Mouse (Mus musculus) embryonic facial prominence, embryonic 11.5 days (tissue): ENCODE data around the gene Gm21992. TPM values are rescaled to one million over a fixed set of nuclear protein-coding genes. Genes with fewer than 3 reads are reported as not detected.

Experiments used
- ATAC-seq: fragments of 200-750 bp; cut with Nextera tagmentation; replicated peaks from 2 replicates; pipeline ENCODE4 v1.8.0; 2017; ENCODE audit warnings: low read depth; ENCODE audit not compliant: insufficient number of reproducible peaks, low FRiP score, low TSS enrichment
- DNase-seq: peaks from one replicate; pipeline ENCODE4 v3.0.0-alpha.2; 2015; ENCODE audit warnings: low spot score
- H3K27ac ChIP-seq: fragments of 300-500 bp; sonication (generic); replicated peaks from 2 replicates; pipeline ENCODE4 v1.5.1; 2014; ENCODE audit warnings: mild to moderate bottlenecking, low read depth, low read length, control low read depth
- H3K27me3 ChIP-seq: fragments of 300-500 bp; sonication (generic); 2 replicates; pipeline ENCODE4 v1.6.1; 2014; ENCODE audit warnings: mild to moderate bottlenecking, low read length, moderate library complexity, mixed read lengths; ENCODE audit not compliant: control insufficient read depth, insufficient read depth
- H3K36me3 ChIP-seq: fragments of 300-500 bp; sonication (generic); replicated peaks from 2 replicates; pipeline ENCODE4 v1.6.1; 2014; ENCODE audit warnings: low read depth, mild to moderate bottlenecking, low read length, moderate library complexity, mixed read lengths; ENCODE audit not compliant: control insufficient read depth, insufficient read depth
- H3K4me1 ChIP-seq: fragments of 300-500 bp; sonication (generic); 2 replicates; pipeline ENCODE4 v1.6.1; 2014; ENCODE audit warnings: low read length, mixed read lengths; ENCODE audit not compliant: control insufficient read depth, insufficient read depth
- H3K4me2 ChIP-seq: fragments of 300-500 bp; sonication (generic); 2 replicates; pipeline ENCODE4 v1.6.1; 2014; ENCODE audit warnings: low read depth, mild to moderate bottlenecking, control low read depth, low read length, moderate library complexity
- H3K4me3 ChIP-seq: fragments of 300-500 bp; sonication (generic); 2 replicates; pipeline ENCODE4 v1.5.1; 2014; ENCODE audit warnings: low read depth, low read length, control low read depth
- H3K9ac ChIP-seq: fragments of 300-500 bp; sonication (generic); replicated peaks from 2 replicates; pipeline ENCODE4 v1.6.1; 2014; ENCODE audit warnings: mild to moderate bottlenecking, control low read depth, low read length
- H3K9me3 ChIP-seq: fragments of 300-500 bp; sonication (generic); replicated peaks from 2 replicates; pipeline ENCODE4 v1.6.1; 2016; ENCODE audit warnings: mild to moderate bottlenecking, low read length, inconsistent platforms, mixed read lengths; ENCODE audit not compliant: control insufficient read depth
- WGBS: fragments of 180-500 bp; shearing (Covaris S2); extraction: QIAGEN DNeasy Blood & Tissue Kit; methylation state at CpG from one replicate; pipeline ENCODE4 v1.1.7; 2014; 5-methylcytosine and 5-hydroxymethylcytosine counted together
- polyA plus RNA-seq: library from polyadenylated mRNA; unstranded; fragments of >200 nt; fragmentation: Nextera tagmentation; extraction: Ambion mirVana; gene quantifications from 2 replicates; pipeline ENCODE4 v1.2.1, GENCODE M21; 2014

Gene Gm21992
- polyA plus RNA-seq, 1 experiment from 2014 or later: 25.8 TPM

GRCm38 (mm10) chr19:4847490-4847889 is 36.1 kb upstream of the Gm21992 start:
- DNase-seq: peak; percentile 23
- no peak overlapping the region for H3K4me3 ChIP-seq
- H3K27me3 ChIP-seq: no peaks in the 10 kb centered on the region; the same call in 1 of the 2 replicates
- H3K36me3 ChIP-seq: no peaks in the 10 kb centered on the region
- H3K9me3 ChIP-seq: no peaks in the 10 kb centered on the region
- no peaks in the 10 kb centered on the region for H3K4me1 ChIP-seq
- H3K27ac ChIP-seq: no peak overlapping the region
- 40% methylated on average over 7 of the region's 7 CpGs for WGBS
- no peak overlapping the region for H3K9ac ChIP-seq
- no peak for ATAC-seq
- no peak overlapping the region for H3K4me2 ChIP-seq

DNA sequence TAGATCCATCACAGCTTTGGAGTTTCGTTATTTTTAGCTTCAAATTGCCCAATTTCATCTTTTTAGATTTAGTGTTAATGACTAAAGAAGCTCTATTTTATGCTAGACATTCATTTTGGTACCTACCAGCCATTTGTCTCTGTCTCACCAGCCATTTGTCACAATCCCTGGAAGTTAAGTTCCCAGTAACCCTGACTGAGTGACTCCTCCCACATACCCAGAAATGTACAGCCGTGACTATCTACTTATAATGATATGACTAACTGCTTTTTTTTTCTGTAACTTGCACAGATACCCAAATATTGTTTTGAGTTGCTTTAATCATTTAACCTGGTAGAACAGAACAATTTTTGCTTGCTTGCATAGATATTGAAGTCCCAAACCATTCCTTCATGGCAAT is 34.4 kb upstream of the Gm21992 start:
- Histone ChIP-seq H3K36me3 (no peaks in the 10 kb centered on the region), H3K27ac (no peak overlapping the region), H3K4me2 (no peak overlapping the region), H3K4me3 (no peak overlapping the region), H3K4me1 (no peaks in the 10 kb centered on the region), H3K9me3 (no peaks in the 10 kb centered on the region), H3K27me3 (no peaks in the 10 kb centered on the region; the same call in 1 of the 2 replicates), H3K9ac (no peak overlapping the region)
- ATAC-seq: no peak
- DNase-seq: no peak
- WGBS: 67% methylated on average over 2 of the region's 2 CpGs

DNA sequence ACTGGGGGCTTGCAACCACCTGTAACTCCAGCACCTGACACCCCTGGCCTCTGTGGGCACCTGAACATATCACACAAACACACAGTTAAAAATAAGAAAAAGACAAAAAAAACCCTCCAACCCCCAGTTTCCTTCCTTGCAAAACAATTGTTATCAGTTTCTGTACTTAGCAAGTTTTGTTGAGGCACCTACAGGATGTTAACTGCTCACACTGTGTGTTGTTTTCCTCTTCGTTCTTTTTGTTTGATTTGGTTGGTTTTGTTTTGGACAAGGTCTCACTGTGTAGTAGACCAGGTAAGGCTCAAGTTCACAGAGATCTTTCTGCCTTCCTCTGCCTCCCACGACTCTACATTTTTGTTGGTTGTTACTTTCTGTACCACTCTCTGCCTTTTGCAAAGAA is 31.2 kb upstream of the Gm21992 start:
- no peak overlapping the region for H3K9ac ChIP-seq
- no peak for DNase-seq
- ATAC-seq: no peak
- H3K4me1 ChIP-seq: no peaks in the 10 kb centered on the region
- H3K4me3 ChIP-seq: no peak overlapping the region
- no peak overlapping the region for H3K27ac ChIP-seq
- H3K27me3 ChIP-seq: peaks cover 3% of the 10 kb centered on the region
- no peak overlapping the region for H3K4me2 ChIP-seq
- no peaks in the 10 kb centered on the region for H3K9me3 ChIP-seq
- WGBS: 72% methylated on average over 2 of the region's 2 CpGs
- no peaks in the 10 kb centered on the region for H3K36me3 ChIP-seq

- Histone ChIP-seq H3K27me3 (peaks cover 3% of the 10 kb centered on the region), H3K9me3 (no peaks in the 10 kb centered on the region), H3K4me2 (no peak overlapping the region), H3K27ac (no peak overlapping the region), H3K4me1 (no peaks in the 10 kb centered on the region), H3K4me3 (no peak overlapping the region), H3K36me3 (no peaks in the 10 kb centered on the region), H3K9ac (no peak overlapping the region)
- WGBS: 84% methylated on average over 9 of the region's 9 CpGs
- no peak for ATAC-seq
- DNase-seq: no peak
Observed at GRCm38 (mm10) chr19:4840848-4841247, 29.4 kb upstream of the Gm21992 start.

DNA sequence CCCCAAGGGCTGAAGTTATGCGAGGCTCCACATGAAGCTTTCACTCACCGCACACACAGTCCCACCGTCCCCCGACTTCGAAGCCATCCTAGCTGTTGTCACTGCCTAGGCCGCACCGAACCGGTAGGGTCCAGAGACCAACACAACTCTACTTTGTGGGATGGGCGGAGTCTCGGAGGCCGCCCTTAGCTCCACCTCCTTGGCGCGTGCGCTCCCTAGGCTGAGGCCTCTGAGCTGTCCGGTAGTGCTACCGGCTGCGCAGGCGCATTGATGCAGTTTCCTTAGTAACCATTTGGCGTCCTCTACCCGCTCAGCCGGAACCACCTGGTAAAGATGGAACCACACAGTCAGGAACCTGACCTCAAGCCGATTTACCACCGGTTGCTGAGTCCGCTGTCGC is 27.7 kb upstream of the Gm21992 start, which contains the start of the genes Ccs and Ccdc87:
Gene Ccs (minus strand): TSS at position 184 of the 400 bp plus-strand sequence.
Gene Ccdc87 (plus strand): TSS at position 218 of the 400 bp plus-strand sequence.
- WGBS: 0% methylated on average over 25 of the region's 25 CpGs
- peak within 1 kb of the TSS; percentile 64 for H3K4me3 ChIP-seq
- no peak within 1 kb of the TSS for H3K27ac ChIP-seq
- peak within 1 kb of the TSS; percentile 92 for H3K4me2 ChIP-seq
- peak; percentile 97 for DNase-seq
- no peaks in the 10 kb centered on the region for H3K4me1 ChIP-seq
- ATAC-seq: peak; percentile 97
- peaks cover 3% of the 10 kb centered on the region for H3K27me3 ChIP-seq
- H3K36me3 ChIP-seq: no peaks in the 10 kb centered on the region
- no peaks in the 10 kb centered on the region for H3K9me3 ChIP-seq
- peak within 1 kb of the TSS; percentile 79 for H3K9ac ChIP-seq

DNA sequence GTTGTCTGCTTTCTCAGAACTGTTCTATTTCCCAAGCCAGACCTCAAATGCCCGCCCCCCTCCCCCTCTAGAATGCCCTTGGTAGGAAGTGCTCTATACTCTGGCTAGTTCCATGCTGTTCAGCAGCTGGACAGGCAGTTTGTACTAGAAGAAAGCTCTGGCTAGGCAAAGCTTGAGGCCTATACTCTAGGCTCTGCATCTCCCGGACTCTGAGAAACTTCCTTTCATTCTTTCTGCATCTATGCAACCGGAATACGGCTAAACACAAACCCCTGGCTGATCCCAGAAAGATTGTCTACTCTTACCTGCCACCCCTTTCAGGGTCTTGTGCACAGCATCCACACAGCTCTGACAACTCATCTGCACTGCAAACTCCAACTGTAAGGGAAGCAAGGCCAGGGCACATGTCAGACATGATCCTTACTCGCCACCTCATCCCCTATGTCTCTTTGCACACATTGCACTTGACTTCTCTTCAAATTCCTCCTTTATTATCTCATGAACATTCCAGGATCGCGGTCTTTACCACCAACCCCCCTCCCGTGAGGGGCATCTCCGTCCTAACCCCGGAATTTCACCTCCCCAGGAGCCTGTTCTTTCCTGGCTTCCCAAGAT is 27.2 kb upstream of the Gm21992 start:
- H3K27ac ChIP-seq: no peak overlapping the region
- peak overlapping the region; percentile 64 for H3K4me3 ChIP-seq
- ATAC-seq: 0 out of 2 replicates have a peak, but pooled peaks have one; percentile 7
- H3K36me3 ChIP-seq: no peaks in the 10 kb centered on the region
- WGBS: 33% methylated on average over 10 of the region's 10 CpGs
- H3K9me3 ChIP-seq: no peaks in the 10 kb centered on the region
- H3K9ac ChIP-seq: peak overlapping the region; percentile 79
- peaks cover 3% of the 10 kb centered on the region for H3K27me3 ChIP-seq
- peak; percentile 4 for DNase-seq
- peak overlapping the region; percentile 92 for H3K4me2 ChIP-seq
- H3K4me1 ChIP-seq: no peaks in the 10 kb centered on the region

DNA sequence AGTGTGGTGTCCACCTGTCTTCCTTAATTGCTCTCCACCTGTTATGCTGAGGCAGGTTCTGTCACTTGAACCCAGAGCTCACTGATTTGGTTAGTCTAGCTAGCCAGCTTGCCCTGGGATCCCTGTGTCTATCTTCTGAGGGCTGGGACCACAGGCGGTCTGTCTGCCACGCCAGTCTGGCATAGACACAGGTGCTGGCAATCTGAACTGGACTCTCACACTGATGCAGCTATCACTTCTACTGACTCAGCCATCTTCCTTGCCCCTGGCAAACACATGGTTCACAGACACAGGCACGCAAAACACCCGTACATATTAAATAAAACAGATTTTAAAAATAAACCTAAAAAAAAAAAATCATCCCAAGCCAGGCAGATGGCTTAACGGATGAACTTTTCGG is 25.6 kb upstream of the Gm21992 start:
- 92% methylated on average over 6 of the region's 6 CpGs for WGBS
- Histone ChIP-seq H3K9ac (no peak overlapping the region), H3K4me1 (no peaks in the 10 kb centered on the region), H3K27ac (no peak overlapping the region), H3K4me2 (no peak overlapping the region), H3K4me3 (no peak overlapping the region), H3K36me3 (no peaks in the 10 kb centered on the region), H3K9me3 (no peaks in the 10 kb centered on the region), H3K27me3 (peaks cover 3% of the 10 kb centered on the region)
- DNase-seq (no peak), ATAC-seq (no peak)

- 77% methylated on average over 2 of the region's 2 CpGs for whole genome bisulfite sequencing
- no peak overlapping the region for H3K4me2 ChIP-seq
- DNase-seq: no peak
- no peak for ATAC-seq
- no peak overlapping the region for H3K4me3 ChIP-seq
- H3K9me3 ChIP-seq: no peaks in the 10 kb centered on the region
- no peak overlapping the region; the same call in 1 of the 2 replicates for H3K9ac ChIP-seq
- no peak overlapping the region for H3K27ac ChIP-seq
- H3K36me3 ChIP-seq: no peaks in the 10 kb centered on the region
- H3K4me1 ChIP-seq: no peaks in the 10 kb centered on the region
- peaks cover 3% of the 10 kb centered on the region for H3K27me3 ChIP-seq
Observed at GRCm38 (mm10) chr19:4836096-4836495, 24.7 kb upstream of the Gm21992 start.
